Mouse (Mus musculus) hindbrain, embryonic 13.5 days (tissue): ENCODE measurements around the gene Hs3st1. TPM values are rescaled to one million over a fixed set of nuclear protein-coding genes. Genes with fewer than 3 reads are reported as not detected.
A peak's percentile ranks its signal among the peaks of the same experiment; 100 is the strongest.

ENCODE experiments used
- ATAC-seq: fragments of 200-750 bp; cut with Nextera tagmentation; 2 replicates; pipeline ENCODE4 v1.8.0; 2017; ENCODE audit warnings: moderate TSS enrichment; ENCODE audit not compliant: low FRiP score
- H3K27ac ChIP-seq: fragments of 300-500 bp; sonication (generic); 2 replicates; pipeline ENCODE4 v1.5.1; 2015; ENCODE audit warnings: inconsistent platforms, mild to moderate bottlenecking, moderate library complexity
- H3K27me3 ChIP-seq: fragments of 300-500 bp; sonication (generic); 2 replicates; pipeline ENCODE4 v1.6.1; 2015; ENCODE audit warnings: mild to moderate bottlenecking, inconsistent platforms
- H3K36me3 ChIP-seq: fragments of 300-500 bp; sonication (generic); 2 replicates; pipeline ENCODE4 v1.6.1; 2015; ENCODE audit warnings: mild to moderate bottlenecking, inconsistent platforms
- H3K4me1 ChIP-seq: fragments of 300-500 bp; sonication (generic); replicated peaks from 2 replicates; pipeline ENCODE4 v1.6.1; 2015; ENCODE audit warnings: inconsistent platforms
- H3K4me2 ChIP-seq: fragments of 300-500 bp; sonication (generic); 2 replicates; pipeline ENCODE4 v1.6.1; 2015; ENCODE audit warnings: inconsistent platforms, mild to moderate bottlenecking, moderate library complexity
- H3K4me3 ChIP-seq: fragments of 300-500 bp; sonication (generic); 2 replicates; pipeline ENCODE4 v1.5.1; 2015; ENCODE audit warnings: mild to moderate bottlenecking, inconsistent platforms
- H3K9ac ChIP-seq: fragments of 300-500 bp; sonication (generic); 2 replicates; pipeline ENCODE4 v1.6.1; 2015; ENCODE audit warnings: mild to moderate bottlenecking, inconsistent platforms
- H3K9me3 ChIP-seq: fragments of 300-500 bp; sonication (generic); 2 replicates; pipeline ENCODE4 v1.6.1; 2016; ENCODE audit warnings: inconsistent platforms
- WGBS: fragments of 180-500 bp; shearing (Covaris S2); methylation state at CpG from one replicate; pipeline ENCODE4 v1.1.7; 2015; 5-methylcytosine and 5-hydroxymethylcytosine counted together
- polyA plus RNA-seq: library from polyadenylated mRNA; unstranded; fragments of >200 nt; fragmentation: Nextera tagmentation; extraction: Ambion mirVana; gene quantifications from 2 replicates; pipeline ENCODE4 v1.2.1, GENCODE M21; 2015

The Hs3st1 gene
- polyA plus RNA-seq, 1 experiment from 2014 or later = 27.4 TPM

DNA sequence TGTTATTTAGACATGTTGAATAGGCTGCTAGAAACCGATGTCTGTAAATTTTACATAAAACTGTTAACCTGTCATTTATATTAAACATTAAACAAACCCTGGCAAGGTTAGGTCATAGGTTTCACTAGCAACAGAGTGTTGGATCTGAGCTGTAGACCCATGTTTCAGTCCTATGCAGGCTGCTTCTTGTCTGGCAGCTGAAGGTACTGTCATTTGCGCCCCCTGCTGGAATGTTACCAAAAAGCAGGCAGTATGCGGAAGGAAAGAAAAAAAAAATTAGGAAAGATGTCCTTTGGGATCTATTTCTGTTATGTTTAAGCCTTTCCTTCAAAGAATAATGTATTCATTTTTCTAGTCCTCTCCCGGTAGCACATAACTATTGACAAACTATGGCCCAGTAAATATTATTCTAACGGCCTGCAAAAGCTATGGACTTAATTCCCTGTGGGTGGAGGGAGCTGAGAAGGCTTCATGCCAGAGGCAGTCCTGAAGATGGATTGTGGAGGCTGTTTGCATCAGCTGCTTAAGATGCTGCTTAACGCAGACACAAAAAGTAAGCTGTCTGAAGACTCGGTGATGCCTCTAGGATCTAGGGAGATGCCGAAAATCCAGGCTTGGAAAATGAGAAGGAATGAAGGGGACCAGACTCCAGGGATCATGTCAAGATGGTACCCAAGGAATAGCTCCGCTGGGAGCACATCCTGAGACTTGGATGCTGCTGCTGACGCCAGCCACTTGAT is 115.7 kb downstream of the Hs3st1 start:
- 43% methylated on average over 10 of the region's 10 CpGs for WGBS
- H3K27ac ChIP-seq = no peak overlapping the region
- H3K27me3 ChIP-seq = peaks cover 13% of the 10 kb centered on the region; the same call in 1 of the 2 replicates
- no peaks in the 10 kb centered on the region for H3K36me3 ChIP-seq
- no peaks in the 10 kb centered on the region for H3K9me3 ChIP-seq
- H3K9ac ChIP-seq = no peak overlapping the region
- peak overlapping the region; percentile 27 for H3K4me2 ChIP-seq
- H3K4me1 ChIP-seq = peaks cover 22% of the 10 kb centered on the region
- peak; percentile 40; the same call in 1 of the 2 replicates for ATAC-seq
- no peak overlapping the region for H3K4me3 ChIP-seq

GRCm38 (mm10) chr5:39638926-39639325 is 116.3 kb downstream of the Hs3st1 start:
- no peak overlapping the region for H3K9ac ChIP-seq
- no peaks in the 10 kb centered on the region for H3K36me3 ChIP-seq
- no peaks in the 10 kb centered on the region for H3K9me3 ChIP-seq
- no peak overlapping the region for H3K4me2 ChIP-seq
- peaks cover 22% of the 10 kb centered on the region for H3K4me1 ChIP-seq
- H3K27ac ChIP-seq = no peak overlapping the region
- no peak for ATAC-seq
- 80% methylated on average over 5 of the region's 5 CpGs for WGBS
- peaks cover 13% of the 10 kb centered on the region; the same call in 1 of the 2 replicates for H3K27me3 ChIP-seq
- no peak overlapping the region for H3K4me3 ChIP-seq

- peaks cover 7% of the 10 kb centered on the region; the same call in 1 of the 2 replicates for H3K27me3 ChIP-seq
- H3K4me2 ChIP-seq = no peak overlapping the region
- no peak overlapping the region for H3K4me3 ChIP-seq
- ATAC-seq = no peak
- H3K27ac ChIP-seq = no peak overlapping the region
- no peak overlapping the region for H3K9ac ChIP-seq
- 78% methylated on average over 6 of the region's 6 CpGs for WGBS
- H3K4me1 ChIP-seq = peaks cover 12% of the 10 kb centered on the region
- H3K36me3 ChIP-seq = no peaks in the 10 kb centered on the region
- H3K9me3 ChIP-seq = no peaks in the 10 kb centered on the region
Measured at GRCm38 (mm10) chr5:39637874-39638273, 117.4 kb downstream of the Hs3st1 start.

GRCm38 (mm10) chr5:39636090-39636489 is 119.2 kb downstream of the Hs3st1 start:
- WGBS = 90% methylated on average over 3 of the region's 3 CpGs
- Histone ChIP-seq H3K9ac (no peak overlapping the region), H3K4me2 (no peak overlapping the region), H3K4me3 (no peak overlapping the region), H3K27ac (no peak overlapping the region), H3K36me3 (no peaks in the 10 kb centered on the region), H3K4me1 (peaks cover 4% of the 10 kb centered on the region; the same call in 1 of the 2 replicates), H3K27me3 (no peaks in the 10 kb centered on the region), H3K9me3 (no peaks in the 10 kb centered on the region)
- ATAC-seq = no peak

GRCm38 (mm10) chr5:39634300-39635047 is 120.8 kb downstream of the Hs3st1 start:
- ATAC-seq = no peak
- H3K4me1 ChIP-seq = no peaks in the 10 kb centered on the region
- WGBS = 84% methylated on average over 8 of the region's 8 CpGs

GRCm38 (mm10) chr5:39633206-39633605 is 122.1 kb downstream of the Hs3st1 start:
- H3K27me3 ChIP-seq = no peaks in the 10 kb centered on the region
- no peaks in the 10 kb centered on the region for H3K4me1 ChIP-seq
- no peak overlapping the region for H3K4me2 ChIP-seq
- no peaks in the 10 kb centered on the region for H3K36me3 ChIP-seq
- H3K4me3 ChIP-seq = no peak overlapping the region
- no peak overlapping the region for H3K27ac ChIP-seq
- 86% methylated on average over 1 of the region's 1 CpGs for WGBS
- no peak for ATAC-seq
- H3K9ac ChIP-seq = no peak overlapping the region
- H3K9me3 ChIP-seq = no peaks in the 10 kb centered on the region

More at GRCm38 (mm10) chr5:39634300-39635047, 120.8 kb downstream of the Hs3st1 start:
- Histone ChIP-seq H3K27me3 (no peaks in the 10 kb centered on the region), H3K9me3 (no peaks in the 10 kb centered on the region), H3K27ac (no peak overlapping the region), H3K4me3 (no peak overlapping the region), H3K36me3 (no peaks in the 10 kb centered on the region), H3K4me2 (no peak overlapping the region), H3K9ac (no peak overlapping the region)

- H3K27ac ChIP-seq = no peak overlapping the region
- WGBS = 94% methylated on average over 5 of the region's 5 CpGs
- H3K4me3 ChIP-seq = no peak overlapping the region
- no peak overlapping the region for H3K4me2 ChIP-seq
- ATAC-seq = no peak
- no peaks in the 10 kb centered on the region for H3K27me3 ChIP-seq
- H3K36me3 ChIP-seq = 0 out of 2 replicates have a peak, but pooled peaks cover 2% of the 10 kb centered on the region
- no peak overlapping the region for H3K9ac ChIP-seq
- no peaks in the 10 kb centered on the region for H3K9me3 ChIP-seq
- H3K4me1 ChIP-seq = no peaks in the 10 kb centered on the region
Measured at GRCm38 (mm10) chr5:39630841-39631240, 124.4 kb downstream of the Hs3st1 start.

GRCm38 (mm10) chr5:39625037-39625473 is 130.2 kb downstream of the Hs3st1 start:
- H3K36me3 ChIP-seq = 0 out of 2 replicates have a peak, but pooled peaks cover 2% of the 10 kb centered on the region
- no peaks in the 10 kb centered on the region for H3K9me3 ChIP-seq
- H3K4me3 ChIP-seq = no peak overlapping the region
- ATAC-seq = no peak
- H3K27me3 ChIP-seq = no peaks in the 10 kb centered on the region
- 64% methylated on average over 8 of the region's 8 CpGs for WGBS
- H3K4me2 ChIP-seq = no peak overlapping the region
- peak overlapping the region; percentile 51; the same call in 1 of the 2 replicates for H3K9ac ChIP-seq
- no peak overlapping the region; the same call in 1 of the 2 replicates for H3K27ac ChIP-seq
- peaks cover 16% of the 10 kb centered on the region for H3K4me1 ChIP-seq

DNA sequence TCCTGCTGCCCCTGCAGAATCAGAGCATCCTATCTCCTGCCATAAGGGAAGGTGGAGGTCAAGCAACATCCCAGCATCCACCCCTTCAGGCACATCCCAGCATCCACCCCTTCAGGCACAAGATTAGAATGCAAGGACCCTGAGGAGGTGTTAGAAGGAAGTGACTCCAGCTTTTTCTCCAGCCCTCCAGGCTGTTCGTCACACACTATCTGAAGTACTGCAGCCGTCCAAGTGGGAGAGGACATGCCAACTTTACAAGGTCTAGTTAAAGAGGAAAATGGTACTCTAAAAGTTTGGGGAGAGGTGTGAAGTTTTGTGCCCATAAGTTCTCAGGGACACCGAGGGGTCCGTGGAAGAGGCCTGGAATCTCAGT is 131.1 kb downstream of the Hs3st1 start:
- Histone ChIP-seq H3K4me1 (peaks cover 16% of the 10 kb centered on the region), H3K4me3 (no peak overlapping the region), H3K4me2 (no peak overlapping the region), H3K27me3 (no peaks in the 10 kb centered on the region), H3K9ac (no peak overlapping the region), H3K9me3 (no peaks in the 10 kb centered on the region), H3K27ac (no peak overlapping the region), H3K36me3 (0 out of 2 replicates have a peak, but pooled peaks cover 2% of the 10 kb centered on the region)
- no peak for ATAC-seq
- 88% methylated on average over 4 of the region's 4 CpGs for WGBS

DNA sequence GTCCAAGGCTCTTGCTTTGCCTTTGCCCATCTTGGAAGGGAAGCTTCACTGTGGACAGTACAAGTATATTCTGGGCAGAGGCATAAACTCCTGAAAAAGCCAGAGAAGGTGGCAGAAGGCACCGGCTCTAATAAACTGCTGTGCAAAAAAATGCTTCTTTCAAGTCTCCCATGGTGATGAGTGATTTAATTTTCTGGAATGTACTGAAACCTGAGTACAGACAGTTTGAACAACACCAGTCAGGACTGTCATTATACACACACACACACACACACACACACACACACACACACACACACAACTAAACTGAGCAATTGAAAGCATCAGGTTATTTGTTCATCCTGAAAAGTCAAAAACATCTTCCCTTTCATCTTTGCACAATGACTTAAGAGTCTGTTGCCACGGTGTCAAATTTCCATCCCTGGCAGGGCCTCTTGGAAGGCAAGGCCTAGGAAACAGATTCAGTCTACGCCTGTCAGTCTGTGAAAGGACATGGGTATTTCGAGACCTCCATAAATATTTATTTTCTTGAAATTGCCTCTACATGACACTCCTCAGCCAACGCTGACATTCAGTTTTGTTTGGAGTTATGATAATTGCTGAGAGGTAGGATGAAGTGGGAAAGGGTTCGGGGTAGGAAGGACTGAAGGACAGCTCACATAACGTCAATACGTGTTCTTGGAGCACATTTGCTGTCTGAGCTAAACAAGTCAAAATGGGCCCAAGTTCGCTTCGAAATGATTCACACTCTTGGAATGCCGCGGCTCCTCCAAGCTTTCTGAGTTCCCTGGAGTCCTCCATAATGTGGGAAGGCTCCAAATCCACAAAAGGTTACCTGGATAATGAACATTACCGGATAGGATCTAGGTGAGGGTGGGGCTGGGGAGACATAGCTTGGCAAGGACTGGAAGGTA is 131.7 kb downstream of the Hs3st1 start:
- H3K36me3 ChIP-seq = 0 out of 2 replicates have a peak, but pooled peaks cover 2% of the 10 kb centered on the region
- ATAC-seq = no peak
- 70% methylated on average over 13 of the region's 13 CpGs for WGBS
- peaks cover 16% of the 10 kb centered on the region for H3K4me1 ChIP-seq
- H3K4me3 ChIP-seq = no peak overlapping the region
- no peaks in the 10 kb centered on the region for H3K9me3 ChIP-seq
- H3K9ac ChIP-seq = no peak overlapping the region
- H3K27me3 ChIP-seq = no peaks in the 10 kb centered on the region
- H3K4me2 ChIP-seq = no peak overlapping the region
- H3K27ac ChIP-seq = no peak overlapping the region

- Histone ChIP-seq H3K4me3 (no peak overlapping the region), H3K36me3 (no peaks in the 10 kb centered on the region), H3K27me3 (no peaks in the 10 kb centered on the region), H3K27ac (no peak overlapping the region), H3K9me3 (no peaks in the 10 kb centered on the region), H3K4me2 (no peak overlapping the region), H3K4me1 (peaks cover 14% of the 10 kb centered on the region), H3K9ac (no peak overlapping the region)
- no peak for ATAC-seq
- WGBS = 90% methylated on average over 3 of the region's 3 CpGs
Measured at GRCm38 (mm10) chr5:39620206-39620866, 134.9 kb downstream of the Hs3st1 start.
